Comparison of ENCODE assay signal across 8 mouse cellular contexts in genomic region chr11:115490441-115491355, GRCm38 (mm10). TPM values are rescaled to one million over a fixed set of nuclear protein-coding genes. Genes with fewer than 3 reads are reported as not detected.
DNase-seq lines count a peak whose midpoint lies in the region; ATAC-seq and TF ChIP-seq lines count a peak whose summit lies in the region.

No protein-coding gene starts in this region.

- no peak for DNase-seq in kidney, postnatal 0 days (ENCODE audit: low spot score)
- DNase-seq in kidney, adult 9 months = no peak
- peak; percentile 45 for DNase-seq in adrenal gland, postnatal 10 days
- no peak for DNase-seq in liver, postnatal 0 days
- no peak for DNase-seq in gastrocnemius, postnatal 36 days
- DNase-seq in layer of hippocampus, adult 18-20 months (ENCODE audit: low spot score in 2 of 2) = no peak
- DNase-seq in gastrocnemius, postnatal 14 days = no peak

- intact Hi-C loops in gastrocnemius, postnatal 36 days (cut with DNase I) = no loop called here
- intact Hi-C loops in gastrocnemius, postnatal 14 days (cut with DNase I; ENCODE audit: low total_unique reads) = loop anchor here (10.0 kb wide), 1 partner anchor 114 kb away; the partner anchor contains the start of genes Gga3 and Mrps7

- 0 out of 2 replicates have a peak, but pooled peaks cover 8% of the 10 kb centered on the region for H3K36me3 ChIP-seq in kidney, postnatal 0 days (ENCODE audit: insufficient read depth, low read length)
- no peaks in the 10 kb centered on the region for H3K36me3 ChIP-seq in forebrain, embryonic 16.5 days (ENCODE audit: control insufficient read depth, insufficient read depth)
- peaks cover 21% of the 10 kb centered on the region for H3K36me3 ChIP-seq in liver, postnatal 0 days (replicated peaks; ENCODE audit: insufficient read depth, low read length)

- H3K9me3 ChIP-seq in kidney, postnatal 0 days (replicated peaks; ENCODE audit: low read length) = no peaks in the 10 kb centered on the region
- H3K9me3 ChIP-seq in forebrain, embryonic 16.5 days (ENCODE audit: control insufficient read depth, low read length) = no peaks in the 10 kb centered on the region
- no peaks in the 10 kb centered on the region for H3K9me3 ChIP-seq in liver, postnatal 0 days (ENCODE audit: low read length)

- no peak for TF ChIP-seq EP300 in liver, postnatal 0 days (IDR thresholded peaks at IDR 0.05; ENCODE audit: low read depth)

- TF ChIP-seq CTCF in kidney, postnatal 0 days (IDR thresholded peaks at IDR 0.05; ENCODE audit: low read depth) = no peak
- no peak for TF ChIP-seq CTCF in liver, postnatal 0 days (IDR thresholded peaks at IDR 0.05; ENCODE audit: low read depth)

- ATAC-seq in kidney, postnatal 0 days (replicated peaks; ENCODE audit: low FRiP score, low read depth) = peak; percentile 47; the same call in 1 of the 2 replicates
- peak; percentile 34; the same call in 1 of the 2 replicates for ATAC-seq in forebrain, embryonic 16.5 days
- ATAC-seq in liver, postnatal 0 days = no peak

- H3K9ac ChIP-seq in kidney, postnatal 0 days (ENCODE audit: low read depth, low read length) = peak overlapping the region; percentile 56
- peak overlapping the region; percentile 60 for H3K9ac ChIP-seq in forebrain, embryonic 16.5 days (replicated peaks; ENCODE audit: low read depth, low read length)
- peak overlapping the region; percentile 72 for H3K9ac ChIP-seq in liver, postnatal 0 days (replicated peaks)

- H3K4me2 ChIP-seq in kidney, postnatal 0 days (ENCODE audit: low read length) = peak overlapping the region; percentile 64
- H3K4me2 ChIP-seq in forebrain, embryonic 16.5 days (ENCODE audit: low read length) = peak overlapping the region; percentile 82
- H3K4me2 ChIP-seq in liver, postnatal 0 days (ENCODE audit: low read depth, low read length) = peak overlapping the region; percentile 66

- H3K4me3 ChIP-seq in kidney, postnatal 0 days (replicated peaks; ENCODE audit: low read depth, low read length) = peak overlapping the region; percentile 60
- H3K4me3 ChIP-seq in forebrain, embryonic 16.5 days (replicated peaks; ENCODE audit: low read length) = peak overlapping the region; percentile 63
- H3K4me3 ChIP-seq in liver, postnatal 0 days (ENCODE audit: low read depth, low read length) = peak overlapping the region; percentile 70

- no peak overlapping the region for H3K27ac ChIP-seq in kidney, postnatal 0 days
- no peak overlapping the region for H3K27ac ChIP-seq in forebrain, embryonic 16.5 days (ENCODE audit: low read length)
- peak overlapping the region; percentile 68 for H3K27ac ChIP-seq in liver, postnatal 0 days (ENCODE audit: low read depth)

- H3K27me3 ChIP-seq in kidney, postnatal 0 days (ENCODE audit: insufficient read depth, low read length) = no peaks in the 10 kb centered on the region
- no peaks in the 10 kb centered on the region for H3K27me3 ChIP-seq in forebrain, embryonic 16.5 days (replicated peaks; ENCODE audit: control insufficient read depth, insufficient read depth, low read length)
- H3K27me3 ChIP-seq in liver, postnatal 0 days (ENCODE audit: insufficient read depth, low read length) = no peaks in the 10 kb centered on the region

- peaks cover 7% of the 10 kb centered on the region; the same call in 1 of the 2 replicates for H3K4me1 ChIP-seq in kidney, postnatal 0 days (replicated peaks; ENCODE audit: insufficient read depth, low read length)
- peaks cover 15% of the 10 kb centered on the region for H3K4me1 ChIP-seq in forebrain, embryonic 16.5 days (replicated peaks; ENCODE audit: control insufficient read depth, insufficient read depth, low read length)
- H3K4me1 ChIP-seq in liver, postnatal 0 days (ENCODE audit: insufficient read depth) = peaks cover 12% of the 10 kb centered on the region

- 24% methylated on average over 25 of the region's 25 CpGs for WGBS in kidney, postnatal 0 days
- WGBS in forebrain, embryonic 16.5 days = 24% methylated on average over 25 of the region's 25 CpGs
- 29% methylated on average over 25 of the region's 25 CpGs for whole genome bisulfite sequencing in liver, postnatal 0 days (ENCODE audit: insufficient replicate concordance)

RNA-seq across cellular contexts. Expression of gene Nt5c, which starts 1.0 kb away (rescaled TPM):
- 90.6 and 94.3 TPM in 2 replicates for polyA plus RNA-seq in kidney, postnatal 0 days (2015; fragmentation: Nextera tagmentation; extraction: Ambion mirVana)
- 10 to 100 TPM; 70.2 to 70.9 TPM for total RNA-seq in adrenal gland, postnatal 10 days (2021)
- 82.6 and 91.0 TPM in 2 replicates for polyA plus RNA-seq in forebrain, embryonic 16.5 days (2015; fragmentation: Nextera tagmentation; extraction: Ambion mirVana)
- 46.5 and 48.3 TPM in 2 replicates for polyA plus RNA-seq in liver, postnatal 0 days (2015; fragmentation: Nextera tagmentation; extraction: Ambion mirVana)
- total RNA-seq in gastrocnemius, postnatal 36 days (2021) = 1 to 10 TPM; 6.5 to 9.2 TPM
- 10 to 100 TPM; 66.5 to 66.8 TPM for total RNA-seq in layer of hippocampus, adult 18-20 months (2021)
- total RNA-seq in gastrocnemius, postnatal 14 days (2021) = 10 to 100 TPM; 11.9 to 15.1 TPM

RNA-seq across cellular contexts. Expression of gene Armc7, which starts 15.2 kb away (rescaled TPM):
- 6.9 and 8.3 TPM in 2 replicates for polyA plus RNA-seq in kidney, postnatal 0 days (2015; fragmentation: Nextera tagmentation; extraction: Ambion mirVana)
- 1 to 10 TPM; 5.8 to 7.9 TPM for total RNA-seq in adrenal gland, postnatal 10 days (2021)
- 16.2 and 17.3 TPM in 2 replicates for polyA plus RNA-seq in forebrain, embryonic 16.5 days (2015; fragmentation: Nextera tagmentation; extraction: Ambion mirVana)
- polyA plus RNA-seq in liver, postnatal 0 days (2015; fragmentation: Nextera tagmentation; extraction: Ambion mirVana) = 2.9 and 3.9 TPM in 2 replicates
- 1 to 10 TPM in 1 of 2 experiments, under 1 TPM in 1; 0.89 to 1.2 TPM for total RNA-seq in gastrocnemius, postnatal 36 days (2021)
- total RNA-seq in layer of hippocampus, adult 18-20 months (2021) = 10 to 100 TPM; 11.4 to 13.8 TPM
- total RNA-seq in gastrocnemius, postnatal 14 days (2021) = 1 to 10 TPM; 1.4 TPM

RNA-seq across cellular contexts. Expression of gene Jpt1, which starts 23.5 kb away (rescaled TPM):
- 251 and 271 TPM in 2 replicates for polyA plus RNA-seq in kidney, postnatal 0 days (2015; fragmentation: Nextera tagmentation; extraction: Ambion mirVana)
- total RNA-seq in adrenal gland, postnatal 10 days (2021) = 100 to 1,000 TPM; 113 to 123 TPM
- 1,959 and 1,981 TPM in 2 replicates for polyA plus RNA-seq in forebrain, embryonic 16.5 days (2015; fragmentation: Nextera tagmentation; extraction: Ambion mirVana)
- 114 and 117 TPM in 2 replicates for polyA plus RNA-seq in liver, postnatal 0 days (2015; fragmentation: Nextera tagmentation; extraction: Ambion mirVana)
- 10 to 100 TPM; 34.6 to 48.3 TPM for total RNA-seq in gastrocnemius, postnatal 36 days (2021)
- 100 to 1,000 TPM; 136 to 139 TPM for total RNA-seq in layer of hippocampus, adult 18-20 months (2021)
- total RNA-seq in gastrocnemius, postnatal 14 days (2021) = 10 to 100 TPM; 84.9 to 97.5 TPM

RNA-seq across cellular contexts. Expression of gene Slc16a5, which starts 28.4 kb away (rescaled TPM):
- polyA plus RNA-seq in kidney, postnatal 0 days (2015; fragmentation: Nextera tagmentation; extraction: Ambion mirVana) = 47.7 and 51.1 TPM in 2 replicates
- 1 to 10 TPM in 1 of 2 experiments, under 1 TPM in 1; 0.88 to 3.5 TPM for total RNA-seq in adrenal gland, postnatal 10 days (2021)
- polyA plus RNA-seq in forebrain, embryonic 16.5 days (2015; fragmentation: Nextera tagmentation; extraction: Ambion mirVana) = not detected in 2 replicates
- polyA plus RNA-seq in liver, postnatal 0 days (2015; fragmentation: Nextera tagmentation; extraction: Ambion mirVana) = 10.4 and 11.5 TPM in 2 replicates
- total RNA-seq in gastrocnemius, postnatal 36 days (2021) = under 1 TPM in 1 of 2 experiments, not detected in 1; 0.61 TPM
- total RNA-seq in layer of hippocampus, adult 18-20 months (2021) = not detected
- not detected for total RNA-seq in gastrocnemius, postnatal 14 days (2021)

RNA-seq across cellular contexts. Expression of gene Sumo2, which starts 45.4 kb away (rescaled TPM):
- 1,008 and 1,013 TPM in 2 replicates for polyA plus RNA-seq in kidney, postnatal 0 days (2015; fragmentation: Nextera tagmentation; extraction: Ambion mirVana)
- 100 to 1,000 TPM; 255 to 272 TPM for total RNA-seq in adrenal gland, postnatal 10 days (2021)
- polyA plus RNA-seq in forebrain, embryonic 16.5 days (2015; fragmentation: Nextera tagmentation; extraction: Ambion mirVana) = 1,130 and 1,181 TPM in 2 replicates
- polyA plus RNA-seq in liver, postnatal 0 days (2015; fragmentation: Nextera tagmentation; extraction: Ambion mirVana) = 281 and 283 TPM in 2 replicates
- total RNA-seq in gastrocnemius, postnatal 36 days (2021) = 100 to 1,000 TPM; 107 to 124 TPM
- total RNA-seq in layer of hippocampus, adult 18-20 months (2021) = 100 to 1,000 TPM; 307 to 316 TPM
- 100 to 1,000 TPM; 121 to 143 TPM for total RNA-seq in gastrocnemius, postnatal 14 days (2021)

Comparison
In these comparisons a context has a peak if more than half of its experiments do, and no peak if none do; other contexts are left out.
1. RNA of gene Nt5c, which starts 1.0 kb away (total RNA-seq): 70.2 to 70.9 TPM in adrenal gland, postnatal 10 days and 66.5 to 66.8 TPM in layer of hippocampus, adult 18-20 months; 11.9 to 15.1 TPM in gastrocnemius, postnatal 14 days and 6.5 to 9.2 TPM in gastrocnemius, postnatal 36 days; every median in the first group is over 4 times any median in the second.
2. Peak in every context shown above with its lines, with median percentiles within 50 percentile points of each other: H3K4me2 ChIP-seq, H3K4me3 ChIP-seq and H3K9ac ChIP-seq.